Mouse (Mus musculus) intestine, embryonic 14.5 days (tissue): Measurements from ENCODE around the gene Epn3. TPM values are rescaled to one million over a fixed set of nuclear protein-coding genes. Genes with fewer than 3 reads are reported as not detected.
A peak's percentile ranks its signal among the peaks of the same experiment; 100 is the strongest.

ENCODE experiments used
- ATAC-seq: fragments of 200-750 bp; cut with Nextera tagmentation; replicated peaks from 2 replicates; pipeline ENCODE4 v1.8.0; 2017; ENCODE audit warnings: low read depth, moderate number of reproducible peaks, moderate TSS enrichment, moderate library complexity; ENCODE audit not compliant: low FRiP score, low TSS enrichment
- DNase-seq: peaks from one replicate; pipeline ENCODE4 v3.0.0-alpha.2; 2018; ENCODE audit warnings: low spot score
- H3K27ac ChIP-seq: fragments of 300-500 bp; sonication (generic); 2 replicates; pipeline ENCODE4 v1.5.1; 2014; ENCODE audit warnings: low read depth, mild to moderate bottlenecking, control low read depth
- H3K27me3 ChIP-seq: fragments of 300-500 bp; sonication (generic); replicated peaks from 2 replicates; pipeline ENCODE4 v1.6.1; 2014; ENCODE audit warnings: low read length, control low read depth; ENCODE audit not compliant: control insufficient read depth, insufficient read depth
- H3K36me3 ChIP-seq: fragments of 300-500 bp; sonication (generic); 2 replicates; pipeline ENCODE4 v1.6.1; 2014; ENCODE audit warnings: low read length, control low read depth; ENCODE audit not compliant: control insufficient read depth, insufficient read depth
- H3K4me1 ChIP-seq: fragments of 300-500 bp; sonication (generic); replicated peaks from 2 replicates; pipeline ENCODE4 v1.6.1; 2014; ENCODE audit warnings: low read length, control low read depth, mixed read lengths; ENCODE audit not compliant: control insufficient read depth, insufficient read depth
- H3K4me2 ChIP-seq: fragments of 300-500 bp; sonication (generic); 2 replicates; pipeline ENCODE4 v1.6.1; 2014; ENCODE audit warnings: low read length
- H3K4me3 ChIP-seq: fragments of 300-500 bp; sonication (generic); 2 replicates; pipeline ENCODE4 v1.5.1; 2014; ENCODE audit warnings: low read depth, low read length, control low read depth, mixed read lengths
- H3K9ac ChIP-seq: fragments of 300-500 bp; sonication (generic); 2 replicates; pipeline ENCODE4 v1.6.1; 2014; ENCODE audit warnings: mild to moderate bottlenecking, low read length
- H3K9me3 ChIP-seq: fragments of 300-500 bp; sonication (generic); 2 replicates; pipeline ENCODE4 v1.6.1; 2016; ENCODE audit warnings: low read length, control low read depth; ENCODE audit not compliant: control insufficient read depth
- WGBS: fragments of 180-500 bp; shearing (Covaris S2); extraction: QIAGEN DNeasy Blood & Tissue Kit; methylation state at CpG from one replicate; pipeline ENCODE4 v1.1.7; 2014; 5-methylcytosine and 5-hydroxymethylcytosine counted together
- polyA plus RNA-seq: library from polyadenylated mRNA; unstranded; fragments of >200 nt; fragmentation: Nextera tagmentation; extraction: Ambion mirVana; gene quantifications from 2 replicates; pipeline ENCODE4 v1.2.1, GENCODE M21; 2014

Gene Epn3
- polyA plus RNA-seq = 1.8 TPM in 2 replicates

- Histone ChIP-seq H3K9ac (peak within 1 kb of the TSS; percentile 22), H3K27me3 (no peaks in the 10 kb centered on the region), H3K4me3 (peak within 1 kb of the TSS; percentile 28), H3K9me3 (no peaks in the 10 kb centered on the region), H3K4me2 (peak within 1 kb of the TSS; percentile 65), H3K36me3 (no peaks in the 10 kb centered on the region), H3K27ac (0 out of 2 replicates have a peak within 1 kb of the TSS, but pooled peaks have one; percentile 5), H3K4me1 (peaks cover 29% of the 10 kb centered on the region)
- DNase-seq (peak; percentile 76), ATAC-seq (peak; percentile 67)
- WGBS = under 1% methylated on average over 26 of the region's 26 CpGs
These were observed at the start of gene Epn3 for GRCm38 (mm10) chr11:94499661-94500152. TSS of gene Epn3 (minus strand) at chr11:94499974.

- H3K4me2 ChIP-seq = peak within 1 kb of the TSS; percentile 80
- peak within 1 kb of the TSS; percentile 57 for H3K4me3 ChIP-seq
- peak within 1 kb of the TSS; percentile 61 for H3K9ac ChIP-seq
- 4% methylated on average over 43 of the region's 49 CpGs for WGBS
- no peaks in the 10 kb centered on the region for H3K27me3 ChIP-seq
- ATAC-seq (peak; percentile 77), DNase-seq (peak; percentile 98)
- H3K4me1 ChIP-seq = no peaks in the 10 kb centered on the region
- peak within 1 kb of the TSS; percentile 66 for H3K27ac ChIP-seq
- no peaks in the 10 kb centered on the region for H3K9me3 ChIP-seq
- no peaks in the 10 kb centered on the region for H3K36me3 ChIP-seq
These were observed 49.3 kb upstream of the Epn3 start, which contains the start of gene Rsad1 for GRCm38 (mm10) chr11:94548888-94549690. TSS of gene Rsad1 (minus strand) at chr11:94549255.

GRCm38 (mm10) chr11:94548041-94548784, 48.4 kb upstream of the Epn3 start:
- peak; percentile 10 for ATAC-seq
- H3K9ac ChIP-seq = peak overlapping the region; percentile 61
- no peaks in the 10 kb centered on the region for H3K36me3 ChIP-seq
- H3K9me3 ChIP-seq = no peaks in the 10 kb centered on the region
- 11% methylated on average over 24 of the region's 24 CpGs for WGBS
- no peaks in the 10 kb centered on the region for H3K4me1 ChIP-seq
- H3K4me2 ChIP-seq = peak overlapping the region; percentile 80
- no peak overlapping the region for H3K27ac ChIP-seq
- no peaks in the 10 kb centered on the region for H3K27me3 ChIP-seq
- peak overlapping the region; percentile 57 for H3K4me3 ChIP-seq
- no peak for DNase-seq

GRCm38 (mm10) chr11:94547271-94547670, 47.5 kb upstream of the Epn3 start:
- Histone ChIP-seq H3K4me1 (no peaks in the 10 kb centered on the region), H3K36me3 (peaks cover 4% of the 10 kb centered on the region; the same call in 1 of the 2 replicates), H3K4me2 (no peak overlapping the region), H3K4me3 (no peak overlapping the region), H3K9me3 (no peaks in the 10 kb centered on the region), H3K27ac (no peak overlapping the region), H3K9ac (no peak overlapping the region), H3K27me3 (no peaks in the 10 kb centered on the region)
- ATAC-seq (no peak), DNase-seq (no peak)
- 93% methylated on average over 6 of the region's 6 CpGs for WGBS

- Histone ChIP-seq H3K4me1 (no peaks in the 10 kb centered on the region), H3K27ac (no peak overlapping the region), H3K36me3 (peaks cover 9% of the 10 kb centered on the region; the same call in 1 of the 2 replicates), H3K9ac (no peak overlapping the region), H3K4me2 (no peak overlapping the region), H3K9me3 (no peaks in the 10 kb centered on the region), H3K4me3 (no peak overlapping the region), H3K27me3 (no peaks in the 10 kb centered on the region)
- no peak for ATAC-seq
- DNase-seq = no peak
- 91% methylated on average over 5 of the region's 5 CpGs for WGBS
These were observed 46.6 kb upstream of the Epn3 start for GRCm38 (mm10) chr11:94546381-94546780.

- ATAC-seq = no peak
These were observed 44.6 kb upstream of the Epn3 start for GRCm38 (mm10) chr11:94544422-94544821.

GRCm38 (mm10) chr11:94543932-94544331, 44.2 kb upstream of the Epn3 start:
- ATAC-seq = no peak
- no peak overlapping the region for H3K27ac ChIP-seq
- H3K9me3 ChIP-seq = no peaks in the 10 kb centered on the region

More at GRCm38 (mm10) chr11:94544422-94544821, 44.6 kb upstream of the Epn3 start:
- Histone ChIP-seq H3K36me3 (peaks cover 9% of the 10 kb centered on the region; the same call in 1 of the 2 replicates), H3K4me3 (no peak overlapping the region), H3K27me3 (no peaks in the 10 kb centered on the region), H3K4me2 (no peak overlapping the region), H3K27ac (no peak overlapping the region), H3K4me1 (no peaks in the 10 kb centered on the region), H3K9me3 (no peaks in the 10 kb centered on the region), H3K9ac (no peak overlapping the region)
- WGBS = 56% methylated on average over 18 of the region's 18 CpGs
- no peak for DNase-seq

GRCm38 (mm10) chr11:94543344-94543743, 43.6 kb upstream of the Epn3 start:
- no peaks in the 10 kb centered on the region for H3K4me1 ChIP-seq
- peaks cover 9% of the 10 kb centered on the region; the same call in 1 of the 2 replicates for H3K36me3 ChIP-seq
- H3K4me2 ChIP-seq = no peak overlapping the region
- ATAC-seq (no peak), DNase-seq (no peak)
- H3K27me3 ChIP-seq = no peaks in the 10 kb centered on the region
- H3K9ac ChIP-seq = no peak overlapping the region
- H3K4me3 ChIP-seq = no peak overlapping the region
- no peak overlapping the region for H3K27ac ChIP-seq
- H3K9me3 ChIP-seq = no peaks in the 10 kb centered on the region
- WGBS = 83% methylated on average over 12 of the region's 12 CpGs

More at GRCm38 (mm10) chr11:94543932-94544331, 44.2 kb upstream of the Epn3 start:
- peak; percentile 87 for DNase-seq
- H3K4me2 ChIP-seq = no peak overlapping the region
- no peaks in the 10 kb centered on the region for H3K4me1 ChIP-seq
- no peaks in the 10 kb centered on the region for H3K27me3 ChIP-seq
- WGBS = 32% methylated on average over 9 of the region's 9 CpGs
- peaks cover 9% of the 10 kb centered on the region; the same call in 1 of the 2 replicates for H3K36me3 ChIP-seq
- no peak overlapping the region for H3K9ac ChIP-seq
- no peak overlapping the region for H3K4me3 ChIP-seq
